28 mouse cellular contexts compared by ENCODE assay signal in the genomic region with DNA sequence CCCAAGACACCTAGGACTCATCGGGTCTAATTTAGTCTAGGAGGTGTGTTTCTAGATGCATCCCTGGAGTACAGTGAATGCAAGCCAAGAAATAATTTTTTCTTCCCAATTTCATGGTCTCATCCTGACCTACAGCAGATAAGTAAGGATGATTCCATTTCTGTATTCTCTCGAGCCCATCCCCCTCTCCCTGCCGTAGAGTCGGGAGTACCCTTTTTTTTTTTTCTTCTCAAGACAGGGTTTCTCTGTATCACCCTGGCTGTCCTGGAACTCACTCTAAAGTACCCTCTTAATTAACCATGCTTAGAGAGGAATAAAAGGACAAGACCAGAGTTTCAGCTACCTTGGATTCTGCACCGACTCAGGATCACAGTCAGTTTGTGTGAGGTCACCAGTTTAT. TPM values are rescaled to one million over a fixed set of nuclear protein-coding genes. Genes with fewer than 3 reads are reported as not detected.
DNase-seq lines count a peak whose midpoint lies in the region; ATAC-seq and TF ChIP-seq lines count a peak whose summit lies in the region.
"Had no signal": no experiment of that assay in that cellular context is flagged by ENCODE, and none has a peak within 500 bp of the region (broad histone marks: within the 10 kb centered on the region; RNA-seq: fewer than 3 reads in every experiment).

No protein-coding gene starts in this region.

- no peaks in the 10 kb centered on the region for H3K27me3 ChIP-seq in heart, adult 2 months (ENCODE audit: control insufficient read depth, insufficient read depth, low read length)
- H3K27me3 ChIP-seq in neural tube, embryonic 15.5 days (replicated peaks), result no peaks in the 10 kb centered on the region
- no peaks in the 10 kb centered on the region for H3K27me3 ChIP-seq in stomach, postnatal 0 days (ENCODE audit: control insufficient read depth, insufficient read depth, low read length)
- H3K27me3 ChIP-seq: CH12.LX; embryonic facial prominence, embryonic 12.5 days; forebrain, embryonic 13.5 days; forebrain, embryonic 15.5 days; Patski had no signal

- WGBS in heart, adult 2 months, result 82% methylated on average over 5 of the region's 5 CpGs
- 84% methylated on average over 5 of the region's 5 CpGs for WGBS in neural tube, embryonic 15.5 days
- WGBS in stomach, postnatal 0 days, result 67% methylated on average over 5 of the region's 5 CpGs

- ATAC-seq in neural tube, embryonic 15.5 days (ENCODE audit: low FRiP score), result no peak
- no peak for ATAC-seq in stomach, postnatal 0 days (ENCODE audit: low FRiP score, low TSS enrichment)
- ATAC-seq: activated CD4-positive, CD25-positive, alpha-beta regulatory T cell, adult 4 months; CD4-positive, CD25-positive, alpha-beta regulatory T cell, adult 4 months; forebrain, embryonic 13.5 days; forebrain, embryonic 15.5 days; forebrain, postnatal 0 days; Patski had no signal

- no peaks in the 10 kb centered on the region for H3K79me2 ChIP-seq in heart, adult 2 months (replicated peaks; ENCODE audit: control insufficient read depth, insufficient read depth, low read length)

- no peaks in the 10 kb centered on the region for H3K9me3 ChIP-seq in neural tube, embryonic 15.5 days (replicated peaks)
- H3K9me3 ChIP-seq in stomach, postnatal 0 days (ENCODE audit: control insufficient read depth, low read length), result no peaks in the 10 kb centered on the region
- H3K9me3 ChIP-seq: embryonic facial prominence, embryonic 10.5 days; embryonic facial prominence, embryonic 12.5 days; forebrain, embryonic 13.5 days; forebrain, embryonic 15.5 days; G1E had no signal

- H3K27ac ChIP-seq in heart, adult 2 months, result no peak overlapping the region
- 0 out of 2 replicates have a peak overlapping the region, but pooled peaks have one; percentile 5 for H3K27ac ChIP-seq in neural tube, embryonic 15.5 days (replicated peaks)
- H3K27ac ChIP-seq in stomach, postnatal 0 days (replicated peaks), result peak overlapping the region; percentile 70; the same call in 1 of the 2 replicates
- H3K27ac ChIP-seq: embryonic facial prominence, embryonic 10.5 days; embryonic facial prominence, embryonic 12.5 days; forebrain, embryonic 13.5 days had no signal

- H3K4me2 ChIP-seq in neural tube, embryonic 15.5 days, result no peak overlapping the region
- H3K4me2 ChIP-seq in stomach, postnatal 0 days (replicated peaks; ENCODE audit: low read depth), result no peak overlapping the region
- H3K4me2 ChIP-seq: embryonic facial prominence, embryonic 12.5 days; forebrain, embryonic 13.5 days; forebrain, embryonic 15.5 days had no signal

- no peak for TF ChIP-seq CTCF in heart, adult 2 months (IDR thresholded peaks at IDR 0.05)
- TF ChIP-seq CTCF in stomach, postnatal 0 days (IDR thresholded peaks at IDR 0.05; ENCODE audit: low read depth), result no peak

- no peak for TF ChIP-seq POLR2A in heart, adult 2 months (IDR thresholded peaks at IDR 0.05; ENCODE audit: insufficient read depth, low read depth, low read length)

- H3K36me3 ChIP-seq in heart, adult 2 months (ENCODE audit: control insufficient read depth, insufficient read depth, low read length), result peaks cover 3% of the 10 kb centered on the region; the same call in 1 of the 2 replicates
- no peaks in the 10 kb centered on the region for H3K36me3 ChIP-seq in neural tube, embryonic 15.5 days
- H3K36me3 ChIP-seq in stomach, postnatal 0 days (ENCODE audit: control insufficient read depth, insufficient read depth, low read length), result no peaks in the 10 kb centered on the region
- H3K36me3 ChIP-seq: embryonic facial prominence, embryonic 10.5 days; embryonic facial prominence, embryonic 12.5 days; forebrain, embryonic 15.5 days; G1E had no signal

- no peak for TF ChIP-seq EP300 in heart, adult 2 months (IDR thresholded peaks at IDR 0.05; ENCODE audit: insufficient read depth, low read depth, low read length)
- TF ChIP-seq EP300 in stomach, postnatal 0 days (optimal IDR thresholded peaks at IDR 0.05), result no peak

- intact Hi-C loops in heart, adult 2 months (cut with DNase I), result loop anchor here (10.0 kb wide), 1 partner anchor 263 kb away; the partner anchor contains the start of gene Elovl5

- H3K4me1 ChIP-seq in heart, adult 2 months (ENCODE audit: control insufficient read depth, insufficient read depth, low read length), result no peaks in the 10 kb centered on the region; the same call in 1 of the 2 replicates
- peaks cover 13% of the 10 kb centered on the region for H3K4me1 ChIP-seq in neural tube, embryonic 15.5 days
- no peaks in the 10 kb centered on the region for H3K4me1 ChIP-seq in stomach, postnatal 0 days (replicated peaks; ENCODE audit: control insufficient read depth, insufficient read depth)
- H3K4me1 ChIP-seq: embryonic facial prominence, embryonic 12.5 days had no signal

- peak; percentile 74 for DNase-seq in heart, adult 11 months
- no peak for DNase-seq in heart, adult 2 months
- DNase-seq in neural tube, embryonic 10.5 days (ENCODE audit: extremely low spot score, low spot score), result no peak
- no peak for DNase-seq in stomach, postnatal 0 days (ENCODE audit: low spot score)
- no peak for DNase-seq in adrenal gland, postnatal 10 days
- DNase-seq: adrenal gland, adult 8-10 months; adrenal gland, postnatal 25 days; B cell, adult 2 months; cerebellum, adult 11 months; cerebellum, adult 18-20 months; cerebellum, adult 8-10 months; cerebellum, adult 9-11 months; cerebellum, postnatal 14 days; forebrain, postnatal 0 days had no signal

- H3K4me3 ChIP-seq in heart, adult 2 months, result no peak overlapping the region
- H3K4me3 ChIP-seq in neural tube, embryonic 15.5 days (replicated peaks), result no peak overlapping the region
- no peak overlapping the region for H3K4me3 ChIP-seq in stomach, postnatal 0 days (ENCODE audit: low read depth, low read length)
- H3K4me3 ChIP-seq: embryonic facial prominence, embryonic 10.5 days; embryonic facial prominence, embryonic 12.5 days; forebrain, embryonic 13.5 days; forebrain, embryonic 15.5 days had no signal

- H3K9ac ChIP-seq in heart, adult 2 months (ENCODE audit: low read depth, low read length), result no peak overlapping the region
- H3K9ac ChIP-seq in neural tube, embryonic 15.5 days (replicated peaks), result no peak overlapping the region
- H3K9ac ChIP-seq in stomach, postnatal 0 days (ENCODE audit: low read length), result no peak overlapping the region
- H3K9ac ChIP-seq: embryonic facial prominence, embryonic 12.5 days; forebrain, embryonic 13.5 days; forebrain, embryonic 15.5 days; forebrain, postnatal 0 days had no signal

RNA-seq across cellular contexts. Expression of gene Gsta4, which starts 4.4 kb away (rescaled TPM):
- total RNA-seq in heart, adult 2 months (2021), result 100 to 1,000 TPM; 100 to 104 TPM
- 53.4 and 88.7 TPM in 2 replicates for polyA plus RNA-seq in heart, adult 2 months (2012; rRNA removed)
- 38.4 and 40.5 TPM in 2 replicates for polyA plus RNA-seq in neural tube, embryonic 15.5 days (2015; fragmentation: Nextera tagmentation; extraction: Ambion mirVana)
- polyA plus RNA-seq in stomach, postnatal 0 days (2015; fragmentation: Nextera tagmentation; extraction: Ambion mirVana), result 1,515 and 1,656 TPM in 2 replicates
- total RNA-seq in adrenal gland, postnatal 10 days (2021), result 10 to 100 TPM; 65.6 to 72.7 TPM

RNA-seq across cellular contexts. Expression of gene Gsta1, which starts 52.3 kb away (rescaled TPM):
- total RNA-seq in heart, adult 2 months (2021), result 1 to 10 TPM; 1.3 to 2.2 TPM
- 0.66 and 2.3 TPM in 2 replicates for polyA plus RNA-seq in heart, adult 2 months (2012; rRNA removed)
- polyA plus RNA-seq in neural tube, embryonic 15.5 days (2015; fragmentation: Nextera tagmentation; extraction: Ambion mirVana), result 0.22 TPM in 1 of 2 replicates, not detected in the other
- 1,326 and 1,348 TPM in 2 replicates for polyA plus RNA-seq in stomach, postnatal 0 days (2015; fragmentation: Nextera tagmentation; extraction: Ambion mirVana)
- 1 to 10 TPM in 1 of 2 experiments, under 1 TPM in 1; 0.82 to 1.3 TPM for total RNA-seq in adrenal gland, postnatal 10 days (2021)
- total RNA-seq: adrenal gland, adult 18-20 months; CH12.LX; forebrain, postnatal 0 days; G1E had no signal
- polyA plus RNA-seq: activated CD4-positive, CD25-positive, alpha-beta regulatory T cell, adult 4 months; brain, embryonic 14.5 days; CD4-positive, CD25-positive, alpha-beta regulatory T cell, adult 4 months; cortical plate, adult 2 months; embryonic facial prominence, embryonic 10.5 days; embryonic facial prominence, embryonic 12.5 days; forebrain, embryonic 11.5 days; forebrain, embryonic 13.5 days; forebrain, embryonic 15.5 days; forebrain, postnatal 0 days; G1E had no signal

Comparison
In these comparisons a context has a peak if more than half of its experiments do, and no peak if none do; other contexts are left out.
1. RNA of gene Gsta4, which starts 4.4 kb away (polyA plus RNA-seq): 1,515 to 1,656 TPM in stomach, postnatal 0 days; 53.4 to 88.7 TPM in heart, adult 2 months and 38.4 to 40.5 TPM in neural tube, embryonic 15.5 days; every median in the first group is over 10 times any median in the second.
2. RNA of gene Gsta1, which starts 52.3 kb away (polyA plus RNA-seq): 1,326 to 1,348 TPM in stomach, postnatal 0 days; 0.66 to 2.3 TPM in heart, adult 2 months and 0.22 TPM in neural tube, embryonic 15.5 days; every median in the first group is over 100 times any median in the second.